Comparison of ENCODE assay signal across 16 mouse cellular contexts in genomic region chr6:98767858-98768336, GRCm38 (mm10).
DNase-seq lines count a peak whose midpoint lies in the region; ATAC-seq and TF ChIP-seq lines count a peak whose summit lies in the region.
"Had no signal": no experiment of that assay in that cellular context is flagged by ENCODE, and none has a peak within 500 bp of the region (broad histone marks: within the 10 kb centered on the region; RNA-seq: fewer than 3 reads in every experiment).

No protein-coding gene starts in this region.

- H3K4me2 ChIP-seq in hindbrain, embryonic 12.5 days (replicated peaks) = no peak overlapping the region
- H3K4me2 ChIP-seq in hindbrain, embryonic 11.5 days (replicated peaks; ENCODE audit: low read depth, low read length) = no peak overlapping the region
- H3K4me2 ChIP-seq in hindbrain, embryonic 14.5 days (replicated peaks) = no peak overlapping the region
- H3K4me2 ChIP-seq in midbrain, postnatal 0 days (ENCODE audit: low read depth, low read length, poor library complexity, severe bottlenecking) = no peak overlapping the region
- H3K4me2 ChIP-seq: limb, embryonic 13.5 days had no signal

- no peaks in the 10 kb centered on the region for H3K9me3 ChIP-seq in hindbrain, embryonic 12.5 days (replicated peaks)
- H3K9me3 ChIP-seq in hindbrain, embryonic 11.5 days (ENCODE audit: control insufficient read depth, low read length) = no peaks in the 10 kb centered on the region
- H3K9me3 ChIP-seq in hindbrain, embryonic 14.5 days (ENCODE audit: control insufficient read depth, low read length) = no peaks in the 10 kb centered on the region
- no peaks in the 10 kb centered on the region for H3K9me3 ChIP-seq in midbrain, postnatal 0 days (ENCODE audit: low read length)
- H3K9me3 ChIP-seq: limb, embryonic 13.5 days had no signal

- peak; percentile 80 for ATAC-seq in hindbrain, embryonic 12.5 days (ENCODE audit: low FRiP score)
- no peak for ATAC-seq in hindbrain, embryonic 11.5 days (ENCODE audit: low FRiP score)
- peak; percentile 75 for ATAC-seq in hindbrain, embryonic 14.5 days (ENCODE audit: low FRiP score)
- no peak for ATAC-seq in midbrain, postnatal 0 days (ENCODE audit: low FRiP score)
- ATAC-seq: Patski had no signal

- no peak for TF ChIP-seq CTCF in brain, embryonic 14.5 days (IDR thresholded peaks at IDR 0.05; ENCODE audit: borderline replicate concordance, extremely low read depth, insufficient read depth, insufficient read length)
- TF ChIP-seq CTCF in midbrain, postnatal 0 days (IDR thresholded peaks at IDR 0.05) = no peak

- H3K4me3 ChIP-seq in hindbrain, embryonic 12.5 days = no peak overlapping the region
- H3K4me3 ChIP-seq in hindbrain, embryonic 11.5 days (ENCODE audit: low read depth, low read length) = no peak overlapping the region
- H3K4me3 ChIP-seq in hindbrain, embryonic 14.5 days (replicated peaks; ENCODE audit: low read length) = no peak overlapping the region
- H3K4me3 ChIP-seq in midbrain, postnatal 0 days (ENCODE audit: low read depth, low read length) = no peak overlapping the region
- H3K4me3 ChIP-seq: limb, embryonic 13.5 days had no signal

- H3K36me3 ChIP-seq in hindbrain, embryonic 12.5 days = no peaks in the 10 kb centered on the region
- H3K36me3 ChIP-seq in hindbrain, embryonic 11.5 days (ENCODE audit: control insufficient read depth, insufficient read depth, low read length) = no peaks in the 10 kb centered on the region
- no peaks in the 10 kb centered on the region for H3K36me3 ChIP-seq in hindbrain, embryonic 14.5 days (replicated peaks; ENCODE audit: control insufficient read depth, insufficient read depth)
- H3K36me3 ChIP-seq in midbrain, postnatal 0 days (ENCODE audit: insufficient read depth, low read length) = no peaks in the 10 kb centered on the region
- H3K36me3 ChIP-seq: limb, embryonic 13.5 days had no signal

- WGBS in hindbrain, embryonic 12.5 days = 53% methylated on average over 7 of the region's 7 CpGs
- 75% methylated on average over 7 of the region's 7 CpGs for WGBS in hindbrain, embryonic 11.5 days
- 29% methylated on average over 7 of the region's 7 CpGs for WGBS in hindbrain, embryonic 14.5 days
- 40% methylated on average over 7 of the region's 7 CpGs for WGBS in midbrain, postnatal 0 days

- TF ChIP-seq POLR2A in brain, embryonic 14.5 days (IDR thresholded peaks at IDR 0.05; ENCODE audit: borderline replicate concordance, extremely low read depth, insufficient read depth, insufficient read length, poor library complexity, severe bottlenecking) = no peak

- no peak overlapping the region for H3K27ac ChIP-seq in hindbrain, embryonic 12.5 days
- no peak overlapping the region for H3K27ac ChIP-seq in hindbrain, embryonic 11.5 days (ENCODE audit: low read depth, low read length)
- no peak overlapping the region for H3K27ac ChIP-seq in hindbrain, embryonic 14.5 days
- H3K27ac ChIP-seq in midbrain, postnatal 0 days (ENCODE audit: low read depth, low read length) = no peak overlapping the region

- H3K9ac ChIP-seq in hindbrain, embryonic 12.5 days = no peak overlapping the region
- H3K9ac ChIP-seq in hindbrain, embryonic 11.5 days (ENCODE audit: low read depth, low read length) = no peak overlapping the region
- H3K9ac ChIP-seq in hindbrain, embryonic 14.5 days = no peak overlapping the region
- H3K9ac ChIP-seq in midbrain, postnatal 0 days (replicated peaks; ENCODE audit: low read length, poor library complexity, severe bottlenecking) = no peak overlapping the region
- H3K9ac ChIP-seq: limb, embryonic 13.5 days had no signal

- peaks cover 8% of the 10 kb centered on the region for H3K4me1 ChIP-seq in hindbrain, embryonic 12.5 days
- no peaks in the 10 kb centered on the region for H3K4me1 ChIP-seq in hindbrain, embryonic 11.5 days (replicated peaks; ENCODE audit: control insufficient read depth, insufficient read depth, low read length)
- H3K4me1 ChIP-seq in hindbrain, embryonic 14.5 days (replicated peaks; ENCODE audit: control insufficient read depth, insufficient read depth, low read length) = peaks cover 13% of the 10 kb centered on the region
- H3K4me1 ChIP-seq in midbrain, postnatal 0 days (ENCODE audit: insufficient read depth, low read length) = no peaks in the 10 kb centered on the region

- DNase-seq in hindbrain, embryonic 11.5 days (ENCODE audit: low spot score) = no peak
- peak; percentile 98 for DNase-seq in brain, embryonic 14.5 days (ENCODE audit: low read depth)
- DNase-seq in hindbrain, embryonic 14.5 days (ENCODE audit: low spot score) = peak; percentile 79
- peak; percentile 86 for DNase-seq in midbrain, postnatal 0 days (ENCODE audit: low spot score)
- DNase-seq in urinary bladder, adult 2 months (ENCODE audit: low spot score) = no peak
- no peak for DNase-seq in lung, postnatal 14 days
- DNase-seq in cerebellum, postnatal 4 days (ENCODE audit: low spot score in 2 of 2) = no peak
- DNase-seq: cerebellum, adult 18-20 months; heart, adult 18-20 months; kidney, adult 8-10 months; lung, postnatal 36 days; right cerebral cortex, postnatal 25 days; thymus, adult 18-20 months had no signal

- peaks cover 2% of the 10 kb centered on the region; the same call in 1 of the 2 replicates for H3K27me3 ChIP-seq in hindbrain, embryonic 12.5 days
- no peaks in the 10 kb centered on the region for H3K27me3 ChIP-seq in hindbrain, embryonic 11.5 days (ENCODE audit: control insufficient read depth, insufficient read depth, low read length)
- H3K27me3 ChIP-seq in hindbrain, embryonic 14.5 days (ENCODE audit: control insufficient read depth, insufficient read depth, low read length) = peaks cover 8% of the 10 kb centered on the region
- H3K27me3 ChIP-seq in midbrain, postnatal 0 days (ENCODE audit: insufficient read depth, low read length) = no peaks in the 10 kb centered on the region
- H3K27me3 ChIP-seq: Patski had no signal

Comparison
In these comparisons a context has a peak if more than half of its experiments do, and no peak if none do; other contexts are left out.
1. ATAC-seq: peak in hindbrain, embryonic 12.5 days (single experiment) and hindbrain, embryonic 14.5 days (single experiment); none in hindbrain, embryonic 11.5 days (single experiment) and midbrain, postnatal 0 days (single experiment).
2. DNase-seq: peak in brain, embryonic 14.5 days (single experiment), hindbrain, embryonic 14.5 days (single experiment) and midbrain, postnatal 0 days (single experiment); none in hindbrain, embryonic 11.5 days (single experiment), urinary bladder, adult 2 months (single experiment), lung, postnatal 14 days (single experiment) and cerebellum, postnatal 4 days (0 of 2).